Mouse (Mus musculus): Measurements from ENCODE around the gene Slc30a5.

Slc30a5 gene

DNA sequence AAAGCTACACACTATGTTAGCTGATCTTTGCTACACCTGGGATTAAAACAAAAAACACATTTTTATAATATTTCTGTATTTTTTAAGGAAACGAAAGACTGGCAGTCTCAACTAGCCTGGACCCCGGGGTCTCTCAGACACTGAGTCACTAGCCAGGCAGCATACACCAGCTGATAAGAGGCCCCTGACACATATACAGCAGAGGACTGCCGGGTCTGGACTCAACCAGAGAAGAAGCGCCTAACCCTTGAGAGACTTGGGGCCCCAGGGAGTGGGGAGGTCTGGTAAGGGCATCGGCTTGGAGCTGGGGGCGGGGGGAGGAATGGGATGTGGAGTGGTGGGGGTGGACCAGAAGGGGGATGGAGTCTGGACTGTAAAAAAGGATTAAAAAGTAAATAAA lies 80.2 kb downstream of the Slc30a5 start:
- no peak for DNase-seq
